Mouse (Mus musculus) cerebellum, adult 8-10 months (tissue): ENCODE data around the gene Iqch.

ENCODE experiments used
- DNase-seq: peaks from one replicate; pipeline ENCODE4 v3.0.0; 2022

The Iqch gene

GRCm38 (mm10) chr9:63465561-63465960 lies 136.7 kb downstream of the Iqch start:
- no peak for DNase-seq

- DNase-seq, result peak; percentile 84
Measured at GRCm38 (mm10) chr9:63462296-63462695, 140.0 kb downstream of the Iqch start.

- no peak for DNase-seq
Measured at GRCm38 (mm10) chr9:63456401-63456800, 145.9 kb downstream of the Iqch start.

GRCm38 (mm10) chr9:63454341-63454740 lies 148.0 kb downstream of the Iqch start:
- no peak for DNase-seq

GRCm38 (mm10) chr9:63450531-63451030 lies 151.7 kb downstream of the Iqch start:
- no peak for DNase-seq

GRCm38 (mm10) chr9:63443695-63444094 lies 158.6 kb downstream of the Iqch start:
- DNase-seq, result no peak

GRCm38 (mm10) chr9:63430652-63431051 lies 171.6 kb downstream of the Iqch start:
- no peak for DNase-seq

GRCm38 (mm10) chr9:63421096-63421736 lies 181.1 kb downstream of the Iqch start:
- no peak for DNase-seq

- peak; percentile 36 for DNase-seq
Measured at GRCm38 (mm10) chr9:63420396-63420795, 181.9 kb downstream of the Iqch start.

GRCm38 (mm10) chr9:63400176-63400575 lies 202.1 kb downstream of the Iqch start:
- no peak for DNase-seq

GRCm38 (mm10) chr9:63399463-63399815 lies 202.9 kb downstream of the Iqch start:
- no peak for DNase-seq

- DNase-seq, result peak; percentile 97
Measured at GRCm38 (mm10) chr9:63398611-63399462, 203.5 kb downstream of the Iqch start, which contains the start of gene 2300009A05Rik. TSS of gene 2300009A05Rik (minus strand) at chr9:63399246.

- DNase-seq, result no peak
Measured at GRCm38 (mm10) chr9:63395612-63396011, 206.7 kb downstream of the Iqch start.

GRCm38 (mm10) chr9:63391307-63391706 lies 211.0 kb downstream of the Iqch start:
- no peak for DNase-seq

GRCm38 (mm10) chr9:63382761-63383160 lies 219.5 kb downstream of the Iqch start:
- DNase-seq, result no peak

- DNase-seq, result no peak
Measured at GRCm38 (mm10) chr9:63380326-63380725, 222.0 kb downstream of the Iqch start.

GRCm38 (mm10) chr9:63378174-63378573 lies 224.1 kb downstream of the Iqch start:
- no peak for DNase-seq

- peak; percentile 94 for DNase-seq
Measured at GRCm38 (mm10) chr9:63377270-63378142, 224.8 kb downstream of the Iqch start, which contains the start of gene Map2k5. TSS of gene Map2k5 (minus strand) at chr9:63377902.

- no peak for DNase-seq
Measured at GRCm38 (mm10) chr9:63373315-63373714, 229.0 kb downstream of the Iqch start.

- no peak for DNase-seq
Measured at GRCm38 (mm10) chr9:63372541-63372940, 229.8 kb downstream of the Iqch start.
